Mouse (Mus musculus): ENCODE measurements around the gene Pgrmc2.

The Pgrmc2 gene

GRCm38 (mm10) chr3:41082885-41083789, at the start of gene Pgrmc2:
Gene Pgrmc2 (minus strand): TSS chr3:41083046.
- peak; percentile 99 for DNase-seq

- no peak for DNase-seq
Measured at GRCm38 (mm10) chr3:41124000-41124294, 41.1 kb upstream of the Pgrmc2 start.

GRCm38 (mm10) chr3:41123190-41123999, 40.5 kb upstream of the Pgrmc2 start:
- DNase-seq: no peak

DNA sequence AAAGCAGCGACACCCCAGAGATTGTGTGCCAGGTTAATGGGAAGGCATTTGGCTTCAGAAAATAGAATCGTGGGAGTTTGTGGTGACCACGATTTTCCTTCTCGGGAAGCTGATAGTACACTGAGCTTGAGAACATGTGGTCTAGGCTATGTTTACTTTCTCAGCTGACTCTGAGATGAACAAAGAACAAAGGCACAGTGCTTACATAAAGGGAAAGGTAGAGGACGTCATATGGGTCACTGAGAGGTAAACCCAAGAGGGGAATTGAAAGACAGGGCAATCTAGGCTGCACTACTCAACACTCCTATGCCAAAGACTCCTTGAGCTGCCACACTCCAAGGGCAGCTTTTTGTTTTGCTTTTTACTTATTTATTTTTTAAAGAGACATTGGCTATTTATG, 35.3 kb upstream of the Pgrmc2 start:
- peak; percentile 39 for DNase-seq

GRCm38 (mm10) chr3:41117447-41117846, 34.6 kb upstream of the Pgrmc2 start:
- no peak for DNase-seq

DNA sequence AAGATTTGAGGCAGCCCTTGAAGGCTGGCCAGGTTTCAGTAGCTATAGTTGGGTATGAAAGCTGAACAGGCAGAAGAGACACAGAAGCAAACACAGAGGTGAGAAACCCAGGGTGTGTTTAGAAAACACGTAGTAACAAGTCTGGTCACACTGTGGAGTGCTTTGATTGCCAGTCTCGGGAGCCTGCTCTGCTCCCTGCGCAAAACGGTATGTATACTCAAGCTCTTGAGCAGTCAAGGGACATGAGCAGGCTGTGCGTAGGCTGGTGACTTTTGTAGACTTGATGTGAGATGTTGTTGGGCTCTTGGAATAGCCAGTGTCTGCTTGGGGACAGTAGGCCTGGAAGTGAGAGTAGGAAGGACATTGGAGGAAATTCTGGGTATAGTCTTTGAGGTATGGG, 30.3 kb upstream of the Pgrmc2 start:
- DNase-seq: no peak

- peak; percentile 52 for DNase-seq
Measured at GRCm38 (mm10) chr3:41108306-41108785, 25.5 kb upstream of the Pgrmc2 start.

DNA sequence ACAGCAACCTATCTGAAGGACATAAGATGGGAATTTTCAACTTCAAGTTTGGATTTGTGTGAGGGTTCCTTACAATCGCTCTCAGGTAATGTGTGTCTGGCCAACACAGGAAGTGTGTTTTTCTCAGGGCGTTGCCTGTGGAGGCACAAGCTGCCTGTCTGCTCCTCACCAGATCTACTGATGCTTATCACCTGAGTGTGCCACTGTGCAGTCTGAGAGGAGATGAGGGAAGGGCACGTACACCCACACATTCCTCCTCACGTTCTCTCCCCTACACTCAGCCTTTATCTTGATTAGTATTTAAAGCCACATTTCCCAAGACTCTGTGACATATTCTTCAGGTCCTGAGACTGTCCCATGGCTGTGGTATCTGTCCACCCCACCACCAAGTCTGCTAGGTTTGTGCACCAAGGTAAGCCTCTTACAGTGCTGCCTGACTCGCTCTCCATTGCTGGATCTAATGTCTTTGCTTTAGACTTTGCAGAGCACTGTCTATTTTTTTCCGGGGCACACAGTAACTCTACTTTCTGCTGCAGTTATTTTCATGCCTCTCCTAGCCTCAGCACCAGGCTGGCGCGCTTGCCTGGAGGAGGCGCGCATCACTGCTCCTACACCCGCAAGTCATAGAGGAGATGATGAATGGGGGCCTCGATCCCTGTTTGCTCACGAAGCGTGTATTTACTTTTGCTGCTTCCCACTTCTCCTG, 24.9 kb upstream of the Pgrmc2 start:
- DNase-seq: no peak

GRCm38 (mm10) chr3:41101905-41102304, 19.1 kb upstream of the Pgrmc2 start:
- DNase-seq: no peak

GRCm38 (mm10) chr3:41100157-41100556, 17.3 kb upstream of the Pgrmc2 start:
- DNase-seq: no peak

GRCm38 (mm10) chr3:41099672-41100071, 16.8 kb upstream of the Pgrmc2 start:
- DNase-seq: no peak

- DNase-seq: no peak
Measured at GRCm38 (mm10) chr3:41093210-41093609, 10.4 kb upstream of the Pgrmc2 start.

DNA sequence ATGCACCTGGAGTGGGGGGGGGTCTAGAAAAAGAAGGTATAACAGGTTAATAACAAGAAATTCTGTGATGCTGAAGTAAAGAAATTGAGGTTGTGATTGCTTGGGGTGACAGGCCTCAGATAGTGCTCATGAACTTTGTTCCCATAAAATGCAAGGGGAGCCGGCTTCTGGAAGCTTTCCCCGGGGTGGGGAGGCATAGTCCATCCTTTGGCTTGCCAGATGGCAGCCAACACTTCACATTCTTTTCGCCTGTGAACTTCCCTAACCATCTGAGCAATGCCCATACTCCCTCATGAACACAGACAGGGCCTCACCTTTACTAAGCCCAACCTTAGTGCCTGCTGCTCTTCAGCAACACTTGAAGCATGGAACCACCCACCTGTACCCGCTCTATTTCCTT, 9.5 kb upstream of the Pgrmc2 start:
- DNase-seq: no peak

DNA sequence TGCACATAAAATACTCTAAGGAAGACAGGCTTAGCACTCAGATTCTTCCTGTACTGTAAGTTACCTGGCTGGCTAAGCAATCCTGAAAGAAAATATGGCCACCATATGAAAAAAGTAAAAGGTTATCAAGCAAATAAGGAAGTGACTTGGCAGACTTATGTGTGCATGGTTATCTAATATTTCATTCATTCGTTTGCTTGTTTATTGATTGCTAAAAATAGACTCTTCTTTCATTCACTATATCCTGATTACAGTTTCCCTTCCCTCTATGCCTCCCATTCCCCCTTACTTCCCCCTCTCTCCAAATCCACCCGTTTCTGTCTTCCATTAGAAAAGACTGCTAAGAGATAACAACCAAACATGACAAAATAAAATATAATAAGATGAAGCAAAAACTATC, 8.0 kb upstream of the Pgrmc2 start:
- DNase-seq: no peak

GRCm38 (mm10) chr3:41087071-41087470, 4.2 kb upstream of the Pgrmc2 start:
- no peak for DNase-seq

DNA sequence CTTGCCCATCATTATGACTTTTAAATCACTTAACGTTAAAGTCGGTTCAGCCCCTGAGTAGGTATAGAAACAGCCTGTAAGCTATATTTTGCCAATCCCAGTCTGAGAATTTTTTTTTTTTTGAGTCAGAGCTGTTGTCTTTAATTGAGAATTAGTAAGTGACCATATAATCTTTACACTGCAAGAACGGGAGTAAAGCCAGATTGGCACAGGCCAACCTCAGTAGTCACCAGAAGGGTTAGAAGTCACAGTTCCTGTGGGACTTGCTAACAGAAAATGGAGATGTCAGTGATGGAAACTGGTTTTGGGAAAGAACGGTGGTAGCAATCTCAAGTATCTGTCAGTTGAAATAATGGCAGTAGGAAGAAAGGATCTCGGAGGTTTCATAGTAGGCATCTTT, 1.6 kb upstream of the Pgrmc2 start:
- no peak for DNase-seq

DNA sequence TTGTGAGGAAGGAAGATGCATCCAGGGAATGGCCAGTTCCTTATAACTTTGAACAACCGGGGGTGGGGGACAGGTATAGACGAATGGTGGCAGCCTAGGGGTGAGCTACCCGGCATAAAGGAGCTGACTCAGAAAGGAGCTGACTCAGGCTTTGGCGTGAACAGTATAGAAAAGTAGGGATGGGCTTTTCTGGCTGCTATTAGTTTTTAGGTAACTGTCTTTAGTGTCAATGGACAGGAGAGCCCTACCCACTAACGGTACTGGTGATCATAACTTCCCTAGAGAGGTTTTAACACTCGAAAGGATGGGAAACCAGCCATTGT, 905 bp upstream of the Pgrmc2 start:
- no peak for DNase-seq

GRCm38 (mm10) chr3:41082520-41082884, 344 bp downstream of the Pgrmc2 start:
- peak; percentile 21 for DNase-seq

DNA sequence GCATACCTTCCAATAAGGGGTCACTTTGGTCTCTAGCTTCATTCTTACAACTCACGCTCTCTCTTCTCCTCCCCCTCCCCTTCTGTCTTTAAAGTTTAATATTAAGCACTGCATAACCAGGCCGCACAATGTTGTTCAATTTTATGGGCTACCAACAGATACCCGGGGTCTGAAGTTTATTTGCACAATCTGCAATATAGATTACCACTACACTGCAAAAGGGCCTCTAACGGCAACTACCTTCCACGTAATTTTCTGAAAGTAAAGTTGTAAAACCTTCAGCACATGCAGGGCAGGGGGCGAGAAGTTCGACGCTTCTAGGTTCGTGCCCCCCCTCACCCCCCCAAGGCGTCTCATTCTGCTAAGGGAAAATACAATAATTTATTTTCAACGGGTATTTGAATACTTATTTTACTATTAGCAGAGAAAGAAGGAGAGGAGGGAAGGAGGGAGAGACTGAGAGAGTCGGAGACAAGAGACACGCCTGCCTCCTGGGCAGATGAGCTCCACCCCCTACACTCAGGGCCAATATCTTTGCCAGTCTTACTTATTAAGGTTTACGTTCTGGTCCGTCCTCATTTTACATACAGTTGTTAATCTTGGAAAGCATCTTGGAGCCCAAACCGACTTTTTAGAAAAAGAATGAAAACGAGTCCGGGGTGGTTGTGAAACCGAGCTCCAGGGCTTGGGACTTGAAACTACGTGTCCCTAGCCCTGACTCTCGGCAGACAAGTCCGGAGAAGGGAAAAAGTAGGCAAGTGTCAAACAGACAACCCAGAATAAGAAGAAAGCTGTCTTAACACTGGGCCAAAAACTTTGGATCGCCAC, 1.2 kb downstream of the Pgrmc2 start:
- DNase-seq: peak; percentile 32

GRCm38 (mm10) chr3:41080724-41081123, 2.1 kb downstream of the Pgrmc2 start:
- DNase-seq: peak; percentile 36

DNA sequence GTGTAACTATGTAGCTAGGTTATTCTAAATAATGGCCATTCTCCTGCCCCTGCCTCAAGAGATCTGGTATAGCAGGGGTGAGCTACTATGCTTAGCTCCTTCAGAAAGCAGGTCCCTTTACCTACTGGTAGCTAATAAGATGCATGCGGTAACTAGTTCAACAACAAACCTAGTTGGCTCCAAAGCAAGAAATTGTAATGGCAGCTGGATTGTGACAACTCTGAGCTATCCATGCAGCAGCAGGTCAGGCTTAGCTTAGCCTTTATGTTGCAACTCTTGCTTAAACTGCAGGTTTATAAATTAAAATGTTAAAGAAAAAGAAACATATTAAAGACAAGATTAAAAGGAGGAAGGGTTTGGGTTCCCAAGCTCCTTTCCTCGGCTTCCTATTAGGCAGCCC, 4.2 kb downstream of the Pgrmc2 start:
- DNase-seq: no peak

GRCm38 (mm10) chr3:41075376-41075775, 7.5 kb downstream of the Pgrmc2 start:
- DNase-seq: no peak

DNA sequence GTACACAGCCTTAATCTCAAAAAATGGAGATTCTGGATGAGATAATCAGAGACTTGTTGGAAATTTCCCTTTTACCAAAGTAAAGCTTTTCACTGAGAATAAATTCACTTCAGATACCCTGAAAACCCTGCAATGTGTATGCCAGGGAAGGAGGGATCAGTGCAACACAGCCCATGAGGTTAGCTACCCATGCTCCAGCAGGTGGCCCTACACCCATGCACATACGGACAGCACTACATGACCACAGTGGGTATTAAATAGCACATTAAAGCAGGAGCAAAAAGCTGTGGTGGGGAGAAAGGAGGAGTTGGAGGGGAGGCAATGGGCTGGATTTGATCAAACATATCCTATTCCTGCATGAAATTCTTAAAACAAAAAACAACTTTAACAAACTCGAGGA, 12.3 kb downstream of the Pgrmc2 start:
- DNase-seq: no peak
